In genomic region chr9:22429533-22430241, GRCm38 (mm10) we compare ENCODE assay signal across 8 mouse cellular contexts. TPM values are rescaled to one million over a fixed set of nuclear protein-coding genes. Genes with fewer than 3 reads are reported as not detected.
DNase-seq lines count a peak whose midpoint lies in the region.

No protein-coding gene starts in this region.

- peak; percentile 7 to 15 for DNase-seq in adrenal gland, postnatal 36 days
- DNase-seq in adrenal gland, postnatal 4 days (ENCODE audit: low spot score in 2 of 2): no peak
- DNase-seq in spleen, adult 18-20 months: peak; percentile 34 to 43
- no peak for DNase-seq in spleen, postnatal 14 days (ENCODE audit: low spot score in 2 of 2)
- peak; percentile 45 to 58 for DNase-seq in kidney, postnatal 4 days
- DNase-seq in retina, postnatal 1 day: peak; percentile 6
- no peak for DNase-seq in urinary bladder, postnatal 25 days (ENCODE audit: low spot score)
- DNase-seq in left cerebral cortex, adult 18-20 months (ENCODE audit: low spot score in 2 of 2): no peak

RNA-seq across cellular contexts. Expression of gene 9530077C05Rik, which starts 18.4 kb away (rescaled TPM):
- total RNA-seq in adrenal gland, postnatal 36 days (2021): 1 to 10 TPM; 6.6 TPM
- total RNA-seq in adrenal gland, postnatal 4 days (2021): 1 to 10 TPM; 5.2 to 7.6 TPM
- total RNA-seq in left cerebral cortex, adult 18-20 months (2021): 1 to 10 TPM; 7.4 to 9.8 TPM

RNA-seq across cellular contexts. Expression of gene Gm17545, which starts 24.4 kb away (rescaled TPM):
- not detected for total RNA-seq in adrenal gland, postnatal 36 days (2021)
- total RNA-seq in adrenal gland, postnatal 4 days (2021): not detected
- not detected for total RNA-seq in left cerebral cortex, adult 18-20 months (2021)

RNA-seq across cellular contexts. Expression of gene Rp9, which starts 39.9 kb away (rescaled TPM):
- 10 to 100 TPM; 29.0 to 42.6 TPM for total RNA-seq in adrenal gland, postnatal 36 days (2021)
- 10 to 100 TPM; 48.1 to 52.9 TPM for total RNA-seq in adrenal gland, postnatal 4 days (2021)
- total RNA-seq in left cerebral cortex, adult 18-20 months (2021): 10 to 100 TPM; 42.4 to 45.4 TPM

RNA-seq across cellular contexts. Expression of gene Anln, which starts 40.7 kb away (rescaled TPM):
- total RNA-seq in adrenal gland, postnatal 36 days (2021): 1 to 10 TPM; 6.5 to 6.7 TPM
- 10 to 100 TPM; 27.0 to 28.1 TPM for total RNA-seq in adrenal gland, postnatal 4 days (2021)
- total RNA-seq in left cerebral cortex, adult 18-20 months (2021): 10 to 100 TPM; 11.7 to 13.7 TPM

RNA-seq across cellular contexts. Expression of gene Bbs9, which starts 45.8 kb away (rescaled TPM):
- 10 to 100 TPM; 13.2 to 13.4 TPM for total RNA-seq in adrenal gland, postnatal 36 days (2021)
- total RNA-seq in adrenal gland, postnatal 4 days (2021): 10 to 100 TPM; 21.0 to 21.1 TPM
- total RNA-seq in left cerebral cortex, adult 18-20 months (2021): 10 to 100 TPM; 41.9 to 42.0 TPM

Comparison
In these comparisons a context has a peak if more than half of its experiments do, and no peak if none do; other contexts are left out.
1. DNase-seq: peak in adrenal gland, postnatal 36 days (2 of 2), spleen, adult 18-20 months (2 of 2), kidney, postnatal 4 days (2 of 2) and retina, postnatal 1 day (single experiment); none in adrenal gland, postnatal 4 days (0 of 2), spleen, postnatal 14 days (0 of 2), urinary bladder, postnatal 25 days (single experiment) and left cerebral cortex, adult 18-20 months (0 of 2).